Mouse (Mus musculus) erythroblast, adult 5-6 weeks (primary cell): ENCODE results near the gene Olfr1265. TPM values are rescaled to one million over a fixed set of nuclear protein-coding genes. Genes with fewer than 3 reads are reported as not detected.

ENCODE experiments used
- ATAC-seq: replicated peaks from 2 replicates; pipeline ENCODE4 v1.8.0; 2016; ENCODE audit warnings: moderate number of reproducible peaks, mild to moderate bottlenecking, moderate TSS enrichment, inconsistent platforms; ENCODE audit not compliant: poor library complexity, low FRiP score, severe bottlenecking
- total RNA-seq, 2 experiments: library from RNA; stranded (forward) in 1 of 2; stranded (reverse) in 1 of 2; fragments of 150-400 nt in 1 of 2; fragments of 200-764, 138-1000 nt in 1 of 2; gene quantifications; 2 replicates each; pipeline versions ENCODE4 v1.2.3 to v1.2.4; 2015 to 2017; ENCODE audit warnings: low replicate concordance in 2 of 2

Olfr1265 gene
- total RNA-seq (2015; ENCODE audit: low replicate concordance) (not detected in 2 replicates), total RNA-seq (2017; ENCODE audit: low replicate concordance) (not detected in 2 replicates)

GRCm38 (mm10) chr2:90035037-90035436, at the start of gene Olfr1265:
Gene Olfr1265, plus strand, starts transcription at chr2:90035337.
- no peak for ATAC-seq

DNA sequence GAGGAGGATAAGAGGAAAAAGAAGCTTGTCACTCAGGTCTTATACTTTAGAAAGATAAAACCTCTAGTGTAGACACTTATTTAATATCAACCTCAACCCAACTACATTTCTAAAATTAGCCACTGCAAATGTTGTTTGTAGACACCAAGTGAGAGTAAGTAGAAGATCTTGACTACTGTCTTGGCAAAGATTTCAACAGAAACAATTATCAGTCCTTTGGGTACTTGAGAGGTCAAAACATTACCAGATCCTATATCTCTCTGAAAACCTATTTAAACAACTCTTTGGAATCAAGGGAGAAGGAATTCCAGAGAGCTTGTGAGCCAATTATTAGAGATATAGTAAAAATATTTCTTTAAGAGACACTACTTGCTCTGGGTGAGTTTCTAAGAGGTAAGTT, 44.2 kb upstream of the Olfr1265 start, which contains the start of gene Olfr1261:
Gene Olfr1261 (plus strand): TSS at position 301 of the 400 bp plus-strand sequence.
- no peak for ATAC-seq

DNA sequence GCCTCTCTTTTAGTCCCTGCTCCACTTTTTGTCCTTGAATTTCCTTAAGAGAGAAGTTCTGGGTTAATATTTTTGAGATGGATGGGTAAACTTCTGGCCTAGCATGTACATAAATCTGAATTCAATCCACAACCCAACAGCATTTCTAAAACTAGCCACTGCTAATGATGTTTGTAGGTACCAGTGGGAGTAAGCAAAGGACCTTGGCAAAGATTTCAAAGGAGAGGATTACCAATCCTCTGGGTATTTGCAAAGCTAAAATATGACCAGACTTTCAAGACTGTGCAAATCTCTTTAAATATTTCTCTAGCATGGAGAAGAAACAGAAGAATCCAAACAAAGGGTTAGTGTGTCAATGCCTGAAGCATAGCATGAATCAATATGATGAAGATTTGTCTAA, 35.3 kb upstream of the Olfr1265 start, which contains the start of gene Olfr1262:
Gene Olfr1262 (plus strand): TSS at position 301 of the 400 bp plus-strand sequence.
- ATAC-seq: no peak

GRCm38 (mm10) chr2:90011831-90012230, 23.3 kb upstream of the Olfr1265 start, which contains the start of gene Olfr1263:
Gene Olfr1263, plus strand, starts transcription at chr2:90012131.
- ATAC-seq: no peak

GRCm38 (mm10) chr2:90025477-90025876, 9.7 kb upstream of the Olfr1265 start, which contains the start of gene Olfr1264:
Gene Olfr1264, minus strand, starts transcription at chr2:90025577.
- ATAC-seq: no peak

GRCm38 (mm10) chr2:90063494-90063893, 28.4 kb downstream of the Olfr1265 start, which contains the start of gene Olfr140:
Gene Olfr140, minus strand, starts transcription at chr2:90063594.
- no peak for ATAC-seq

- no peak for ATAC-seq
These were observed 34.9 kb downstream of the Olfr1265 start for GRCm38 (mm10) chr2:90070065-90070464.

Other genes starting within 250 kb of the Olfr1265 start
- gene Olfr1254, start 241.7 kb upstream of the Olfr1265 start, total RNA-seq (2015; ENCODE audit: low replicate concordance): not detected in 2 replicates
- not detected in 2 replicates for gene Olfr1254, start 241.7 kb upstream of the Olfr1265 start, total RNA-seq (2017; ENCODE audit: low replicate concordance)
- gene Olfr1255, start 223.3 kb upstream of the Olfr1265 start, total RNA-seq (2015; ENCODE audit: low replicate concordance): not detected in 2 replicates
- not detected in 2 replicates for gene Olfr1255, start 223.3 kb upstream of the Olfr1265 start, total RNA-seq (2017; ENCODE audit: low replicate concordance)
- gene Olfr1256, start 193.8 kb upstream of the Olfr1265 start, total RNA-seq (2015; ENCODE audit: low replicate concordance): not detected in 2 replicates
- gene Olfr1256, start 193.8 kb upstream of the Olfr1265 start, total RNA-seq (2017; ENCODE audit: low replicate concordance): not detected in 2 replicates
- gene Olfr48, start 187.1 kb upstream of the Olfr1265 start, total RNA-seq (2015; ENCODE audit: low replicate concordance): not detected in 2 replicates
- not detected in 2 replicates for gene Olfr48, start 187.1 kb upstream of the Olfr1265 start, total RNA-seq (2017; ENCODE audit: low replicate concordance)
- gene Olfr1257, start 156.9 kb upstream of the Olfr1265 start, total RNA-seq (2015; ENCODE audit: low replicate concordance): not detected in 2 replicates
- not detected in 2 replicates for gene Olfr1257, start 156.9 kb upstream of the Olfr1265 start, total RNA-seq (2017; ENCODE audit: low replicate concordance)
- gene Olfr1258, start 108.0 kb upstream of the Olfr1265 start, total RNA-seq (2015; ENCODE audit: low replicate concordance): not detected in 2 replicates
- gene Olfr1258, start 108.0 kb upstream of the Olfr1265 start, total RNA-seq (2017; ENCODE audit: low replicate concordance): not detected in 2 replicates
- not detected in 2 replicates for gene Olfr1259, start 86.7 kb upstream of the Olfr1265 start, total RNA-seq (2015; ENCODE audit: low replicate concordance)
- 0.56 TPM in 1 of 2 replicates, not detected in the other for gene Olfr1259, start 86.7 kb upstream of the Olfr1265 start, total RNA-seq (2017; ENCODE audit: low replicate concordance)
- not detected in 2 replicates for gene Olfr1260, start 61.0 kb upstream of the Olfr1265 start, total RNA-seq (2015; ENCODE audit: low replicate concordance)
- not detected in 2 replicates for gene Olfr1260, start 61.0 kb upstream of the Olfr1265 start, total RNA-seq (2017; ENCODE audit: low replicate concordance)
- not detected in 2 replicates for gene Olfr1261, start 44.1 kb upstream of the Olfr1265 start, total RNA-seq (2015; ENCODE audit: low replicate concordance)
- 0.28 TPM in 1 of 2 replicates, not detected in the other for gene Olfr1261, start 44.1 kb upstream of the Olfr1265 start, total RNA-seq (2017; ENCODE audit: low replicate concordance)
- gene Olfr1262, start 35.2 kb upstream of the Olfr1265 start, total RNA-seq (2015; ENCODE audit: low replicate concordance): not detected in 2 replicates
- not detected in 2 replicates for gene Olfr1262, start 35.2 kb upstream of the Olfr1265 start, total RNA-seq (2017; ENCODE audit: low replicate concordance)
- not detected in 2 replicates for gene Olfr1263, start 23.2 kb upstream of the Olfr1265 start, total RNA-seq (2015; ENCODE audit: low replicate concordance)
- not detected in 2 replicates for gene Olfr1263, start 23.2 kb upstream of the Olfr1265 start, total RNA-seq (2017; ENCODE audit: low replicate concordance)
- gene Olfr1264, start 9.8 kb upstream of the Olfr1265 start, total RNA-seq (2015; ENCODE audit: low replicate concordance): not detected in 2 replicates
- not detected in 2 replicates for gene Olfr1264, start 9.8 kb upstream of the Olfr1265 start, total RNA-seq (2017; ENCODE audit: low replicate concordance)
- gene Olfr140, start 28.3 kb downstream of the Olfr1265 start, total RNA-seq (2015; ENCODE audit: low replicate concordance): not detected in 2 replicates
- gene Olfr140, start 28.3 kb downstream of the Olfr1265 start, total RNA-seq (2017; ENCODE audit: low replicate concordance): not detected in 2 replicates
- gene Olfr1269, start 86.1 kb downstream of the Olfr1265 start, total RNA-seq (2015; ENCODE audit: low replicate concordance): not detected in 2 replicates
- gene Olfr1269, start 86.1 kb downstream of the Olfr1265 start, total RNA-seq (2017; ENCODE audit: low replicate concordance): not detected in 2 replicates
- not detected in 2 replicates for gene Olfr32, start 107.0 kb downstream of the Olfr1265 start, total RNA-seq (2015; ENCODE audit: low replicate concordance)
- not detected in 2 replicates for gene Olfr32, start 107.0 kb downstream of the Olfr1265 start, total RNA-seq (2017; ENCODE audit: low replicate concordance)
- not detected in 2 replicates for gene Olfr1270, start 117.8 kb downstream of the Olfr1265 start, total RNA-seq (2015; ENCODE audit: low replicate concordance)
- not detected in 2 replicates for gene Olfr1270, start 117.8 kb downstream of the Olfr1265 start, total RNA-seq (2017; ENCODE audit: low replicate concordance)
- 1.3 TPM in 1 of 2 replicates, not detected in the other for gene Olfr1506, start 189.2 kb downstream of the Olfr1265 start, total RNA-seq (2015; ENCODE audit: low replicate concordance)
- gene Olfr1506, start 189.2 kb downstream of the Olfr1265 start, total RNA-seq (2017; ENCODE audit: low replicate concordance): 0.85 and 5.7 TPM in 2 replicates
- gene Olfr142, start 222.3 kb downstream of the Olfr1265 start, total RNA-seq (2015; ENCODE audit: low replicate concordance): not detected in 2 replicates
- not detected in 2 replicates for gene Olfr142, start 222.3 kb downstream of the Olfr1265 start, total RNA-seq (2017; ENCODE audit: low replicate concordance)
- gene Olfr1271, start 235.7 kb downstream of the Olfr1265 start, total RNA-seq (2015; ENCODE audit: low replicate concordance): not detected in 2 replicates
- gene Olfr1271, start 235.7 kb downstream of the Olfr1265 start, total RNA-seq (2017; ENCODE audit: low replicate concordance): not detected in 2 replicates